Mouse (Mus musculus) lung, postnatal 0 days (tissue): ENCODE results near the gene Nobox. TPM values are rescaled to one million over a fixed set of nuclear protein-coding genes. Genes with fewer than 3 reads are reported as not detected.

Experiments used
- ATAC-seq: fragments of 200-750 bp; cut with Nextera tagmentation; 2 replicates; pipeline ENCODE4 v1.8.0; 2017; ENCODE audit warnings: moderate library complexity
- DNase-seq: peaks from one replicate; pipeline ENCODE4 v3.0.0-alpha.2; 2016; ENCODE audit warnings: low spot score
- H3K27ac ChIP-seq: fragments of 300-500 bp; sonication (generic); 2 replicates; pipeline ENCODE4 v1.5.1; 2014; ENCODE audit warnings: antibody characterized with exemption, mild to moderate bottlenecking, low read length, mixed read lengths
- H3K27me3 ChIP-seq: fragments of 300-500 bp; sonication (generic); replicated peaks from 2 replicates; pipeline ENCODE4 v1.6.1; 2014; ENCODE audit warnings: low read length, mixed read lengths; ENCODE audit not compliant: insufficient read depth
- H3K36me3 ChIP-seq: fragments of 300-500 bp; sonication (generic); 2 replicates; pipeline ENCODE4 v1.6.1; 2014; ENCODE audit warnings: low read length, mixed read lengths; ENCODE audit not compliant: insufficient read depth
- H3K4me1 ChIP-seq: fragments of 300-500 bp; sonication (generic); 2 replicates; pipeline ENCODE4 v1.6.1; 2014; ENCODE audit warnings: antibody characterized with exemption, low read depth, low read length, mixed read lengths; ENCODE audit not compliant: insufficient read depth
- H3K4me2 ChIP-seq: fragments of 300-500 bp; sonication (generic); replicated peaks from 2 replicates; pipeline ENCODE4 v1.6.1; 2014; ENCODE audit warnings: low read depth, mild to moderate bottlenecking, low read length, moderate library complexity, mixed read lengths
- H3K4me3 ChIP-seq: fragments of 300-500 bp; sonication (generic); 2 replicates; pipeline ENCODE4 v1.5.1; 2014; ENCODE audit warnings: low read depth, low read length
- H3K9ac ChIP-seq: fragments of 300-500 bp; sonication (generic); replicated peaks from 2 replicates; pipeline ENCODE4 v1.6.1; 2014; ENCODE audit warnings: low read depth, mild to moderate bottlenecking
- H3K9me3 ChIP-seq: fragments of 300-500 bp; sonication (generic); 2 replicates; pipeline ENCODE4 v1.6.1; 2016; ENCODE audit warnings: low read length, mixed read lengths
- CTCF ChIP-seq: IDR thresholded peaks from 2 replicates; pipeline ENCODE4 v1.5.1; 2016; ENCODE audit warnings: antibody characterized with exemption, mild to moderate bottlenecking
- EP300 ChIP-seq: IDR thresholded peaks from 2 replicates; pipeline ENCODE4 v1.6.1; 2016; ENCODE audit warnings: antibody characterized with exemption, mild to moderate bottlenecking, control low read depth
- WGBS: fragments of 180-500 bp; shearing (Covaris S2); extraction: QIAGEN DNeasy Blood & Tissue Kit; methylation state at CpG from one replicate; pipeline ENCODE4 v1.1.7; 2014; 5-methylcytosine and 5-hydroxymethylcytosine counted together
- polyA plus RNA-seq: library from polyadenylated mRNA; unstranded; fragments of >200 nt; fragmentation: Nextera tagmentation; extraction: Ambion mirVana; gene quantifications from 2 replicates; pipeline ENCODE4 v1.2.1, GENCODE M21; 2015

Gene Nobox
- polyA plus RNA-seq, 1 experiment from 2014 or later: not detected

GRCm38 (mm10) chr6:43292471-43293076 is 16.8 kb downstream of the Nobox start:
- peaks cover 15% of the 10 kb centered on the region; the same call in 1 of the 2 replicates for H3K36me3 ChIP-seq
- H3K4me2 ChIP-seq: no peak overlapping the region
- DNase-seq (peak; percentile 65), ATAC-seq (peak; percentile 69)
- 31% methylated on average over 6 of the region's 6 CpGs for WGBS
- no peaks in the 10 kb centered on the region for H3K9me3 ChIP-seq
- no peaks in the 10 kb centered on the region for H3K4me1 ChIP-seq
- H3K4me3 ChIP-seq: no peak overlapping the region
- H3K9ac ChIP-seq: no peak overlapping the region
- no peaks in the 10 kb centered on the region for H3K27me3 ChIP-seq
- TF ChIP-seq CTCF: no peak
- TF ChIP-seq EP300: peak; percentile 16; the same call in 1 of the 2 replicates
- no peak overlapping the region for H3K27ac ChIP-seq

- peaks cover 17% of the 10 kb centered on the region; the same call in 1 of the 2 replicates for H3K36me3 ChIP-seq
- DNase-seq (peak; percentile 10), ATAC-seq (no peak)
- H3K4me2 ChIP-seq: no peak overlapping the region
- H3K4me1 ChIP-seq: no peaks in the 10 kb centered on the region
- no peak overlapping the region for H3K9ac ChIP-seq
- no peak overlapping the region for H3K27ac ChIP-seq
- TF ChIP-seq EP300: no peak
- TF ChIP-seq CTCF: no peak
- H3K4me3 ChIP-seq: no peak overlapping the region
- WGBS: 46% methylated on average over 3 of the region's 3 CpGs
- H3K9me3 ChIP-seq: no peaks in the 10 kb centered on the region
- no peaks in the 10 kb centered on the region for H3K27me3 ChIP-seq
These were observed 17.3 kb downstream of the Nobox start for GRCm38 (mm10) chr6:43292041-43292440.

- peaks cover 47% of the 10 kb centered on the region for H3K36me3 ChIP-seq
- H3K4me1 ChIP-seq: no peaks in the 10 kb centered on the region
- 85% methylated on average over 5 of the region's 5 CpGs for WGBS
- H3K4me3 ChIP-seq: no peak overlapping the region
- ATAC-seq (no peak), DNase-seq (no peak)
- TF ChIP-seq EP300 (no peak), CTCF (no peak)
- no peak overlapping the region for H3K4me2 ChIP-seq
- H3K27me3 ChIP-seq: no peaks in the 10 kb centered on the region
- H3K27ac ChIP-seq: no peak overlapping the region
- H3K9me3 ChIP-seq: no peaks in the 10 kb centered on the region
- no peak overlapping the region for H3K9ac ChIP-seq
These were observed 28.9 kb downstream of the Nobox start for GRCm38 (mm10) chr6:43280481-43280880.

- Histone ChIP-seq H3K36me3 (peaks cover 43% of the 10 kb centered on the region), H3K9ac (no peak overlapping the region), H3K4me2 (no peak overlapping the region), H3K4me1 (no peaks in the 10 kb centered on the region), H3K9me3 (no peaks in the 10 kb centered on the region), H3K27ac (no peak overlapping the region), H3K27me3 (no peaks in the 10 kb centered on the region), H3K4me3 (no peak overlapping the region)
- DNase-seq (peak; percentile 71), ATAC-seq (0 out of 2 replicates have a peak, but pooled peaks have one; percentile 28)
- TF ChIP-seq CTCF: peak; percentile 74
- TF ChIP-seq EP300: no peak
These were observed 31.1 kb downstream of the Nobox start for GRCm38 (mm10) chr6:43278247-43278646.

- peaks cover 3% of the 10 kb centered on the region; the same call in 1 of the 2 replicates for H3K4me1 ChIP-seq
- H3K9me3 ChIP-seq: no peaks in the 10 kb centered on the region
- H3K4me2 ChIP-seq: no peak overlapping the region
- no peak for ATAC-seq
- DNase-seq: no peak
- peaks cover 21% of the 10 kb centered on the region for H3K36me3 ChIP-seq
- TF ChIP-seq CTCF (no peak), EP300 (no peak)
- H3K27ac ChIP-seq: 0 out of 2 replicates have a peak overlapping the region, but pooled peaks have one; percentile 71
- no peak overlapping the region for H3K4me3 ChIP-seq
- 69% methylated on average over 4 of the region's 4 CpGs for WGBS
- H3K9ac ChIP-seq: no peak overlapping the region
- H3K27me3 ChIP-seq: no peaks in the 10 kb centered on the region
These were observed 35.2 kb downstream of the Nobox start for GRCm38 (mm10) chr6:43274123-43274522.

- H3K27me3 ChIP-seq: no peaks in the 10 kb centered on the region
- H3K4me2 ChIP-seq: no peak overlapping the region
- ATAC-seq: peak; percentile 81
- no peak overlapping the region for H3K4me3 ChIP-seq
- H3K9me3 ChIP-seq: no peaks in the 10 kb centered on the region
- H3K36me3 ChIP-seq: peaks cover 19% of the 10 kb centered on the region
- peaks cover 3% of the 10 kb centered on the region; the same call in 1 of the 2 replicates for H3K4me1 ChIP-seq
- H3K9ac ChIP-seq: no peak overlapping the region
- H3K27ac ChIP-seq: peak overlapping the region; percentile 71
- DNase-seq: peak; percentile 63
- TF ChIP-seq CTCF: no peak
- TF ChIP-seq EP300: 0 out of 2 replicates have a peak, but pooled peaks have one; percentile 41
These were observed 36.8 kb downstream of the Nobox start for GRCm38 (mm10) chr6:43272597-43272996.
